Mouse (Mus musculus) lung, postnatal 36 days (tissue): Measurements from ENCODE around the gene Rnasek.
A peak's percentile ranks its signal among the peaks of the same experiment; 100 is the strongest.

Source experiments
- DNase-seq: peaks from one replicate; pipeline ENCODE4 v3.0.0; 2022; ENCODE audit warnings: mixed read lengths

Rnasek gene

GRCm38 (mm10) chr11:70235254-70235900 lies 4.3 kb downstream of the Rnasek start:
- DNase-seq, result no peak

GRCm38 (mm10) chr11:70234497-70234896 lies 5.1 kb downstream of the Rnasek start:
- DNase-seq, result no peak

GRCm38 (mm10) chr11:70234037-70234436 lies 5.6 kb downstream of the Rnasek start:
- no peak for DNase-seq

GRCm38 (mm10) chr11:70233016-70233415 lies 6.6 kb downstream of the Rnasek start:
- DNase-seq, result no peak

- no peak for DNase-seq
These were observed 7.1 kb downstream of the Rnasek start for GRCm38 (mm10) chr11:70232546-70232945.

GRCm38 (mm10) chr11:70230239-70230727 lies 9.4 kb downstream of the Rnasek start:
- DNase-seq, result peak; percentile 85

GRCm38 (mm10) chr11:70229260-70230010 lies 10.2 kb downstream of the Rnasek start, which contains the start of gene Bcl6b:
Gene Bcl6b (minus strand): TSS chr11:70229798.
- no peak for DNase-seq

GRCm38 (mm10) chr11:70228828-70229227 lies 10.8 kb downstream of the Rnasek start:
- DNase-seq, result peak; percentile 94

GRCm38 (mm10) chr11:70227661-70228245 lies 11.9 kb downstream of the Rnasek start:
- no peak for DNase-seq

GRCm38 (mm10) chr11:70227126-70227525 lies 12.5 kb downstream of the Rnasek start:
- no peak for DNase-seq

GRCm38 (mm10) chr11:70226602-70226890 lies 13.1 kb downstream of the Rnasek start:
- peak; percentile 76 for DNase-seq

- DNase-seq, result no peak
These were observed 13.6 kb downstream of the Rnasek start for GRCm38 (mm10) chr11:70225798-70226601.

- DNase-seq, result peak; percentile 79
These were observed 15.9 kb downstream of the Rnasek start for GRCm38 (mm10) chr11:70223724-70224123.

- no peak for DNase-seq
These were observed 17.8 kb downstream of the Rnasek start for GRCm38 (mm10) chr11:70221603-70222500.

- peak; percentile 99 for DNase-seq
These were observed 18.7 kb downstream of the Rnasek start, which contains the start of gene Slc16a13 for GRCm38 (mm10) chr11:70220731-70221602. Gene Slc16a13 (minus strand): TSS chr11:70221064.

GRCm38 (mm10) chr11:70220323-70220722 lies 19.3 kb downstream of the Rnasek start:
- no peak for DNase-seq

- DNase-seq, result no peak
These were observed 19.8 kb downstream of the Rnasek start for GRCm38 (mm10) chr11:70219873-70220272.

GRCm38 (mm10) chr11:70218741-70219470 lies 20.7 kb downstream of the Rnasek start:
- no peak for DNase-seq

GRCm38 (mm10) chr11:70218039-70218438 lies 21.6 kb downstream of the Rnasek start:
- DNase-seq, result no peak

- no peak for DNase-seq
These were observed 23.5 kb downstream of the Rnasek start for GRCm38 (mm10) chr11:70216103-70216502.
